Mouse (Mus musculus) G1E (cell line): ENCODE measurements at regions not wholly inside any gene's neighbourhood (a gene's known extent, or its start where the extent isn't known, plus 50 kb on each side); places are given as distances from the start of the nearest gene placed in this dataset.
"Not testable (repeated sequence)": the region's sequence is repeated elsewhere in the genome, so short reads cannot be mapped to it uniquely, and the experiment has no call there.

Source experiments
- ATAC-seq: 2 replicates; pipeline ENCODE4 v1.8.0; 2016; ENCODE audit warnings: mild to moderate bottlenecking; ENCODE audit not compliant: insufficient number of reproducible peaks, poor library complexity, low FRiP score, severe bottlenecking; ENCODE audit errors: extremely low read depth
- DNase-seq: peaks from one replicate; pipeline ENCODE4 v3.0.0; 2012; ENCODE audit warnings: low spot score
- H3K27me3 ChIP-seq: 2 replicates; pipeline ENCODE4 v1.6.1; 2012; ENCODE audit warnings: mild to moderate bottlenecking, low read length, inconsistent platforms; ENCODE audit not compliant: insufficient read depth
- H3K36me3 ChIP-seq: replicated peaks from 2 replicates; pipeline ENCODE3; 2012; ENCODE audit warnings: mild to moderate bottlenecking, inconsistent platforms
- H3K4me1 ChIP-seq: 2 replicates; pipeline ENCODE4 v1.6.1; 2012; ENCODE audit warnings: low read depth, low read length, inconsistent platforms, mixed read lengths; ENCODE audit not compliant: insufficient read depth
- H3K4me3 ChIP-seq: 2 replicates; pipeline ENCODE4 v1.5.1; 2012; ENCODE audit warnings: low read depth, mild to moderate bottlenecking, inconsistent platforms, low read length, moderate library complexity, mixed read lengths
- H3K9me3 ChIP-seq: replicated peaks from 2 replicates; pipeline ENCODE4 v1.6.1; 2012; ENCODE audit warnings: inconsistent platforms
- CTCF ChIP-seq: IDR thresholded peaks from 2 replicates; pipeline ENCODE4 v1.5.1; 2012; ENCODE audit warnings: low read depth, low read length, inconsistent platforms, mixed read lengths
- GATA1 ChIP-seq: IDR thresholded peaks from 2 replicates; pipeline ENCODE4 v1.6.1; 2012; ENCODE audit warnings: borderline replicate concordance, low read length, inconsistent platforms, mixed read lengths
- GATA2 ChIP-seq: IDR thresholded peaks from 2 replicates; pipeline ENCODE4 v1.6.1; 2012; ENCODE audit warnings: low read depth, low read length, inconsistent platforms, borderline replicate concordance
- POLR2AphosphoS5 ChIP-seq: IDR thresholded peaks from 2 replicates; pipeline ENCODE4 v1.6.1; 2012; ENCODE audit warnings: low read depth, low read length, inconsistent platforms; ENCODE audit not compliant: insufficient replicate concordance
- TAL1 ChIP-seq: conservative IDR thresholded peaks from 2 replicates; pipeline ENCODE4 v1.6.1; 2012; ENCODE audit warnings: low read depth, low read length, inconsistent platforms, mixed read lengths

- H3K4me1 ChIP-seq, result no peaks in the 10 kb centered on the region
- no peak overlapping the region for H3K4me3 ChIP-seq
- peaks cover 39% of the 10 kb centered on the region for H3K9me3 ChIP-seq
- TF ChIP-seq GATA2 (no peak), POLR2AphosphoS5 (no peak), GATA1 (no peak), TAL1 (no peak), CTCF (no peak)
- H3K36me3 ChIP-seq, result no peaks in the 10 kb centered on the region
- DNase-seq (no peak), ATAC-seq (no peak)
- no peaks in the 10 kb centered on the region for H3K27me3 ChIP-seq
Measured at GRCm38 (mm10) chr6:117688664-117689178, 152.3 kb upstream of the Zfp637 start.

- H3K36me3 ChIP-seq, result no peaks in the 10 kb centered on the region
- H3K4me3 ChIP-seq, result no peak overlapping the region
- H3K4me1 ChIP-seq, result no peaks in the 10 kb centered on the region
- peaks cover 33% of the 10 kb centered on the region for H3K9me3 ChIP-seq
- TF ChIP-seq POLR2AphosphoS5 (no peak), TAL1 (no peak), CTCF (no peak), GATA2 (no peak), GATA1 (no peak)
- DNase-seq, result no peak
- H3K27me3 ChIP-seq, result no peaks in the 10 kb centered on the region
- ATAC-seq, result no peak
Measured at GRCm38 (mm10) chr6:117700286-117700685, 140.7 kb upstream of the Zfp637 start.

DNA sequence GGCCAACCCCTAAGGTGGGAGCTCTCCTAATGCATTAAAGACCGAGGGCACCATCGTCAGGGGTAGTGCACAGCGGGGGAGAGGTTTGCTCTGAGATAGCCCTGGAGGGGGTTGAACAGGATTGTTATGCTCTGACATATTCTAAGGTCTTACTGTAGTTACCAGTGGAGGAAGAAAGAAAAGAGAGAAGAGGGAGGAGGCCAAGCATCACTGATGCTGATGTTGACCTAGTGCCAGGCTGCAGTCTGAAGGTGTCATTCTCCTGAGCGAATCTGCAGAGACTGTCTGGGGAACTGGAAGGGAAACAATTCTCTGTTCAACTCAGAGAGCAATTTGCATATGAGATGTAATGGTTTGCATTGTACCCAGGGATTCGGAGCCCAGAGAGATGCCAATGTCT is 139.4 kb upstream of the Zfp637 start:
- H3K9me3 ChIP-seq, result peaks cover 38% of the 10 kb centered on the region
- no peaks in the 10 kb centered on the region for H3K36me3 ChIP-seq
- ATAC-seq (no peak), DNase-seq (no peak)
- H3K27me3 ChIP-seq, result no peaks in the 10 kb centered on the region
- no peaks in the 10 kb centered on the region for H3K4me1 ChIP-seq
- H3K4me3 ChIP-seq, result no peak overlapping the region
- TF ChIP-seq POLR2AphosphoS5, result no peak
- no peak for TF ChIP-seq GATA2
- TF ChIP-seq GATA1, result no peak
- no peak for TF ChIP-seq TAL1
- no peak for TF ChIP-seq CTCF

DNA sequence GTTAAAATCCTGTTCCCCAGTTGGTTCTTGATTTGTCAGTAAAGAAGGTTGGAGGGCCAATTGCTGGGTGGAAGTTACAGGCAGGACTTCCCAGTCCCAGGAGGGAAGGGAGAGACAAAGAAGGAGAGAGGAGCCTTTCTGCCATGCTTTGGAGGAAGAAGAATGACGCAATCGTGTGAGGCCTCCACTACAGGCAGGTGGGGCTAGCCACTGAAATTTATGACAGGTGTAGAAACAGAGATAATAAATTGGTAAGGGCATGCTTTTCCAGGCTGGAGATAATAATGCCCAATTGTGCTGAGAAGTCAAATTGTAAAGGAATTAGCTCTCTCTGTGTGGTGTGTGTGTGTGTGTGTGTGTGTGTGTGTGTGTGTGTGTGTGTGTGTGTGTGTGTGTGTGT is 135.0 kb upstream of the Zfp637 start:
- no peak for ATAC-seq
- Histone ChIP-seq H3K9me3 (peaks cover 39% of the 10 kb centered on the region), H3K4me1 (no peaks in the 10 kb centered on the region), H3K36me3 (no peaks in the 10 kb centered on the region), H3K4me3 (no peak overlapping the region), H3K27me3 (no peaks in the 10 kb centered on the region)
- no peak for DNase-seq
- no peak for TF ChIP-seq CTCF
- TF ChIP-seq GATA1, result no peak

- DNase-seq, result no peak
- no peak for ATAC-seq
- H3K4me1 ChIP-seq, result no peaks in the 10 kb centered on the region
- no peak overlapping the region for H3K4me3 ChIP-seq
- TF ChIP-seq TAL1 (no peak), GATA1 (no peak), GATA2 (no peak), POLR2AphosphoS5 (no peak), CTCF (no peak)
- no peaks in the 10 kb centered on the region for H3K36me3 ChIP-seq
- no peaks in the 10 kb centered on the region for H3K27me3 ChIP-seq
- peaks cover 40% of the 10 kb centered on the region for H3K9me3 ChIP-seq
Measured at GRCm38 (mm10) chr6:117709212-117709611, 131.8 kb upstream of the Zfp637 start.

DNA sequence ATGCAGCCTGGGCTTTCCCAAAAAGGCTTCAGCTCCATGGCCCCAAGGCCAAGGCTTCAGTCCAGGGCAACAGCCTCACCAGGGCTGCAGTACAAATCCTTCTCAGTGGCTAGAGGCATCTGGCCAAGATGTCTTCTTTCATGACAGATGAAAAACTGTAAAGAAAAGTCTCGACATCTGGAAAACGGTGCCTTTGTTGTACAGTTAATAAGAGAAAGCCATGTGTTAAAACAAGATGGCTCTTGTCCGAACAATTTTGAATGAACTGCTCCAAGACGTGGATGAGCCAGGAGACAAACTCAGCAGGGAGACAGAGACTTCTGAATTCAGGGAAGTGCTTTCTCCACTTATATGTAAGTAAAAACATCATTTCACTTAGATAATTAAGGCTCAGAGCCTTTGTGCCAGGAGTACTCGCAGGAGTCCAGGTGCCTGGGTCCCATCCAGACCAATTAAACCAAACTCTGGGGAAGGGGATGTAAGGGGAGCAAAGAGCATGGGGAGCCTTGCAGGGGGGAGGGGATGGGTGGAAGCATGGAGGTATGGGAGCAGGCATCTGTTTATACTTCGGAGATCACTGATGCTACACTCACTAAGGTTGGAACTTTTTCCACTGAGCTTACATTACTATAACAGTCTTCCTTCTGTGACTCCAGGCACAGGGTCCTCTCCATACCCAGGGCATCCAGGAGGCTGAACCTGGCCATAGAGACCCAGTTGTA is 125.8 kb upstream of the Zfp637 start:
- DNase-seq (no peak), ATAC-seq (no peak)
- peaks cover 45% of the 10 kb centered on the region for H3K9me3 ChIP-seq
- no peak for TF ChIP-seq GATA1
- TF ChIP-seq TAL1, result no peak
- TF ChIP-seq GATA2, result no peak
- no peak for TF ChIP-seq CTCF
- TF ChIP-seq POLR2AphosphoS5, result no peak
- no peaks in the 10 kb centered on the region for H3K27me3 ChIP-seq
- H3K36me3 ChIP-seq, result no peaks in the 10 kb centered on the region
- no peaks in the 10 kb centered on the region for H3K4me1 ChIP-seq
- no peak overlapping the region for H3K4me3 ChIP-seq

DNA sequence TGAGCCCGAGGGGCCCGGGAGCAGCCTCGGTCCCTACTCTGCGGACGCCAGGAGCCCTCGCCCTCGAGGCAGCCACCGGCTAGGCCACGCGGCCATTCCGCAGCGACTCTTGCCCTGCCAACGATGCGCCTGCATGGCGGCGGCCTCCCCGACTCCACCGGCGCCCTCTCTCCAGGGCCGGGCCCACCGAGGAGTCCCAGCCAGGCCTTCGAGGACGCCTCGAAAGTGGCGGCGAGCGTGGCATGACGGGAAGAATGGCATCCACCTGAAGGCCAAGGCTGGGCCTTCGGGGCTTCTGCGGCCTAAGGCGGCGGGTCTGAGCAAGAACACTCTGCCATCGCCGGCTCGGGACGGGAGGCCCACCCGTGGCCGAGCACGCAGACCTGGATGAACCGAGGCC is 124.6 kb upstream of the Zfp637 start:
- H3K27me3 ChIP-seq, H3K4me1 ChIP-seq, H3K4me3 ChIP-seq, H3K36me3 ChIP-seq, DNase-seq, ATAC-seq: not testable (repeated sequence)
- H3K9me3 ChIP-seq, result peaks cover 51% of the 10 kb centered on the region

GRCm38 (mm10) chr6:117752338-117752737 is 88.6 kb upstream of the Zfp637 start:
- not testable (repeated sequence) for H3K9me3 ChIP-seq, H3K4me3 ChIP-seq, H3K36me3 ChIP-seq, DNase-seq, H3K4me1 ChIP-seq, ATAC-seq, H3K27me3 ChIP-seq

- not testable (repeated sequence) for H3K4me3 ChIP-seq, DNase-seq, H3K27me3 ChIP-seq, H3K9me3 ChIP-seq, H3K4me1 ChIP-seq, ATAC-seq, H3K36me3 ChIP-seq
Measured at GRCm38 (mm10) chr6:117755682-117756081, 85.3 kb upstream of the Zfp637 start.
